ENCODE assay signal across 10 mouse cellular contexts in genomic region chr4:105206995-105207394, GRCm38 (mm10). TPM values are rescaled to one million over a fixed set of nuclear protein-coding genes. Genes with fewer than 3 reads are reported as not detected.
DNase-seq lines count a peak whose midpoint lies in the region; ATAC-seq and TF ChIP-seq lines count a peak whose summit lies in the region.
"Had no signal": no experiment of that assay in that cellular context is flagged by ENCODE, and none has a peak within 500 bp of the region (broad histone marks: within the 10 kb centered on the region; RNA-seq: fewer than 3 reads in every experiment).

No protein-coding gene starts in this region.

- peaks cover 44% of the 10 kb centered on the region for H3K36me3 ChIP-seq in forebrain, embryonic 12.5 days (replicated peaks)
- 0 out of 2 replicates have a peak, but pooled peaks cover under 1% of the 10 kb centered on the region for H3K36me3 ChIP-seq in forebrain, postnatal 0 days (ENCODE audit: insufficient read depth)
- H3K36me3 ChIP-seq in lung, postnatal 0 days (ENCODE audit: insufficient read depth, low read length), result 0 out of 2 replicates have a peak, but pooled peaks cover 4% of the 10 kb centered on the region
- 0 out of 2 replicates have a peak, but pooled peaks cover 9% of the 10 kb centered on the region for H3K36me3 ChIP-seq in intestine, embryonic 15.5 days
- H3K36me3 ChIP-seq in stomach, embryonic 14.5 days (ENCODE audit: control insufficient read depth, insufficient read depth, low read length), result peaks cover 33% of the 10 kb centered on the region

- H3K27ac ChIP-seq in forebrain, embryonic 12.5 days, result peak overlapping the region; percentile 51
- H3K27ac ChIP-seq in forebrain, postnatal 0 days (ENCODE audit: low read depth, low read length), result no peak overlapping the region
- H3K27ac ChIP-seq in lung, postnatal 0 days (ENCODE audit: low read length), result no peak overlapping the region
- H3K27ac ChIP-seq in intestine, embryonic 15.5 days, result peak overlapping the region; percentile 28; the same call in 1 of the 2 replicates
- 0 out of 2 replicates have a peak overlapping the region, but pooled peaks have one; percentile 29 for H3K27ac ChIP-seq in stomach, embryonic 14.5 days (ENCODE audit: low read length)

- H3K4me3 ChIP-seq in forebrain, embryonic 12.5 days (replicated peaks), result no peak overlapping the region
- no peak overlapping the region for H3K4me3 ChIP-seq in forebrain, postnatal 0 days (ENCODE audit: low read depth, low read length)
- H3K4me3 ChIP-seq in lung, postnatal 0 days (ENCODE audit: low read depth, low read length), result no peak overlapping the region
- no peak overlapping the region for H3K4me3 ChIP-seq in intestine, embryonic 15.5 days (replicated peaks)
- no peak overlapping the region for H3K4me3 ChIP-seq in stomach, embryonic 14.5 days (ENCODE audit: low read depth, low read length)

- peaks cover 45% of the 10 kb centered on the region for H3K4me1 ChIP-seq in forebrain, embryonic 12.5 days
- H3K4me1 ChIP-seq in forebrain, postnatal 0 days (ENCODE audit: insufficient read depth), result peaks cover 18% of the 10 kb centered on the region; the same call in 1 of the 2 replicates
- peaks cover 19% of the 10 kb centered on the region; the same call in 1 of the 2 replicates for H3K4me1 ChIP-seq in lung, postnatal 0 days (ENCODE audit: insufficient read depth, low read depth, low read length)
- peaks cover 53% of the 10 kb centered on the region for H3K4me1 ChIP-seq in intestine, embryonic 15.5 days (replicated peaks)
- H3K4me1 ChIP-seq in stomach, embryonic 14.5 days (ENCODE audit: control insufficient read depth, insufficient read depth, low read length), result peaks cover 36% of the 10 kb centered on the region

- no peaks in the 10 kb centered on the region for H3K9me3 ChIP-seq in forebrain, embryonic 12.5 days
- H3K9me3 ChIP-seq in forebrain, postnatal 0 days (ENCODE audit: low read length), result no peaks in the 10 kb centered on the region
- no peaks in the 10 kb centered on the region for H3K9me3 ChIP-seq in lung, postnatal 0 days (ENCODE audit: low read length)
- H3K9me3 ChIP-seq in intestine, embryonic 15.5 days, result no peaks in the 10 kb centered on the region
- H3K9me3 ChIP-seq in stomach, embryonic 14.5 days (ENCODE audit: control insufficient read depth, low read depth, low read length), result no peaks in the 10 kb centered on the region

- no peak for DNase-seq in forebrain, postnatal 0 days
- peak; percentile 49 for DNase-seq in lung, postnatal 0 days (ENCODE audit: low spot score)
- DNase-seq in lung, postnatal 25 days (ENCODE audit: low spot score), result no peak
- DNase-seq in adrenal gland, postnatal 10 days, result no peak

- 58% methylated on average over 8 of the region's 8 CpGs for WGBS in forebrain, embryonic 12.5 days
- 40% methylated on average over 8 of the region's 8 CpGs for WGBS in forebrain, postnatal 0 days
- 40% methylated on average over 8 of the region's 8 CpGs for WGBS in lung, postnatal 0 days
- 27% methylated on average over 8 of the region's 8 CpGs for WGBS in intestine, embryonic 15.5 days
- 33% methylated on average over 8 of the region's 8 CpGs for WGBS in stomach, embryonic 14.5 days

- no peak for TF ChIP-seq CTCF in forebrain, postnatal 0 days (IDR thresholded peaks at IDR 0.05; ENCODE audit: low read depth)
- no peak for TF ChIP-seq CTCF in lung, postnatal 0 days (IDR thresholded peaks at IDR 0.05)

- H3K27me3 ChIP-seq in forebrain, embryonic 12.5 days, result no peaks in the 10 kb centered on the region
- no peaks in the 10 kb centered on the region for H3K27me3 ChIP-seq in forebrain, postnatal 0 days (ENCODE audit: insufficient read depth, low read length)
- H3K27me3 ChIP-seq in lung, postnatal 0 days (replicated peaks; ENCODE audit: insufficient read depth, low read length), result no peaks in the 10 kb centered on the region
- no peaks in the 10 kb centered on the region for H3K27me3 ChIP-seq in intestine, embryonic 15.5 days (replicated peaks)
- no peaks in the 10 kb centered on the region for H3K27me3 ChIP-seq in stomach, embryonic 14.5 days (ENCODE audit: control insufficient read depth, insufficient read depth, low read length)

- H3K9ac ChIP-seq in forebrain, embryonic 12.5 days, result no peak overlapping the region
- no peak overlapping the region for H3K9ac ChIP-seq in forebrain, postnatal 0 days
- H3K9ac ChIP-seq in lung, postnatal 0 days (replicated peaks; ENCODE audit: low read depth), result no peak overlapping the region
- no peak overlapping the region for H3K9ac ChIP-seq in intestine, embryonic 15.5 days
- no peak overlapping the region for H3K9ac ChIP-seq in stomach, embryonic 14.5 days (replicated peaks; ENCODE audit: low read depth, low read length)

- H3K4me2 ChIP-seq in forebrain, embryonic 12.5 days, result no peak overlapping the region
- H3K4me2 ChIP-seq in forebrain, postnatal 0 days (ENCODE audit: low read depth), result no peak overlapping the region
- no peak overlapping the region for H3K4me2 ChIP-seq in lung, postnatal 0 days (replicated peaks; ENCODE audit: low read depth, low read length)
- no peak overlapping the region for H3K4me2 ChIP-seq in intestine, embryonic 15.5 days (replicated peaks)
- H3K4me2 ChIP-seq in stomach, embryonic 14.5 days (replicated peaks; ENCODE audit: low read depth, low read length), result no peak overlapping the region

- TF ChIP-seq EP300 in lung, postnatal 0 days (IDR thresholded peaks at IDR 0.05), result no peak

- ATAC-seq in forebrain, embryonic 12.5 days (ENCODE audit: low FRiP score), result no peak
- ATAC-seq in forebrain, postnatal 0 days, result no peak
- peak; percentile 50; the same call in 1 of the 2 replicates for ATAC-seq in lung, postnatal 0 days
- peak; percentile 35; the same call in 1 of the 2 replicates for ATAC-seq in intestine, embryonic 15.5 days
- ATAC-seq in stomach, embryonic 14.5 days (ENCODE audit: insufficient number of reproducible peaks, insufficient read depth, low FRiP score, low read depth), result no peak
- no peak for ATAC-seq in erythroblast, adult 5-6 weeks (replicated peaks; ENCODE audit: low FRiP score, poor library complexity, severe bottlenecking)
- ATAC-seq: activated CD4-positive, CD25-positive, alpha-beta regulatory T cell, adult 4 months; inflammation-experienced regulatory T-cells, adult 6 months had no signal

RNA-seq across cellular contexts. Expression of gene Plpp3, which starts 49.8 kb away (rescaled TPM):
- polyA plus RNA-seq in forebrain, embryonic 12.5 days (2016; fragmentation: Nextera tagmentation; extraction: Ambion mirVana), result 84.9 and 90.4 TPM in 2 replicates
- total RNA-seq in forebrain, postnatal 0 days (2014; rRNA removed), result 64.8 and 87.3 TPM in 2 replicates
- 82.8 and 117 TPM in 2 replicates for polyA plus RNA-seq in forebrain, postnatal 0 days (2015; fragmentation: Nextera tagmentation; extraction: Ambion mirVana)
- 134 and 140 TPM in 2 replicates for polyA plus RNA-seq in lung, postnatal 0 days (2015; fragmentation: Nextera tagmentation; extraction: Ambion mirVana)
- 41.2 and 42.0 TPM in 2 replicates for polyA plus RNA-seq in intestine, embryonic 15.5 days (2015; fragmentation: Nextera tagmentation; extraction: Ambion mirVana)
- 51.1 and 51.9 TPM in 2 replicates for polyA plus RNA-seq in stomach, embryonic 14.5 days (2014; fragmentation: Nextera tagmentation; extraction: Ambion mirVana)
- 0.58 TPM in 1 of 2 replicates, not detected in the other for total RNA-seq in erythroblast, adult 5-6 weeks (2015; ENCODE audit: low replicate concordance)
- total RNA-seq in erythroblast, adult 5-6 weeks (2017; ENCODE audit: low replicate concordance), result 0.09 TPM in 1 of 2 replicates, not detected in the other
- total RNA-seq in adrenal gland, postnatal 10 days (2021), result 100 to 1,000 TPM; 157 to 169 TPM
- polyA plus RNA-seq: activated CD4-positive, CD25-positive, alpha-beta regulatory T cell, adult 4 months had no signal

Comparison
In these comparisons a context has a peak if more than half of its experiments do, and no peak if none do; other contexts are left out.
1. H3K27ac ChIP-seq: peak in forebrain, embryonic 12.5 days (single experiment), intestine, embryonic 15.5 days (single experiment) and stomach, embryonic 14.5 days (single experiment); none in forebrain, postnatal 0 days (single experiment) and lung, postnatal 0 days (single experiment).
2. ATAC-seq: peak in lung, postnatal 0 days (single experiment) and intestine, embryonic 15.5 days (single experiment); none in forebrain, embryonic 12.5 days (single experiment), forebrain, postnatal 0 days (single experiment), stomach, embryonic 14.5 days (single experiment) and erythroblast, adult 5-6 weeks (single experiment).